16 mouse cellular contexts compared by ENCODE assay signal in genomic region chr2:25258887-25259286, GRCm38 (mm10). TPM values are rescaled to one million over a fixed set of nuclear protein-coding genes. Genes with fewer than 3 reads are reported as not detected.
DNase-seq lines count a peak whose midpoint lies in the region; ATAC-seq and TF ChIP-seq lines count a peak whose summit lies in the region.
"Had no signal": no experiment of that assay in that cellular context is flagged by ENCODE, and none has a peak within 500 bp of the region (broad histone marks: within the 10 kb centered on the region; RNA-seq: fewer than 3 reads in every experiment).

No protein-coding gene starts in this region.

- H3K9ac ChIP-seq in intestine, postnatal 0 days (ENCODE audit: low read depth, low read length), result no peak overlapping the region
- H3K9ac ChIP-seq in intestine, embryonic 15.5 days, result no peak overlapping the region
- H3K9ac ChIP-seq: heart, embryonic 12.5 days; hindbrain, embryonic 13.5 days; limb, embryonic 12.5 days had no signal

- no peaks in the 10 kb centered on the region for H3K4me1 ChIP-seq in intestine, postnatal 0 days (replicated peaks; ENCODE audit: control insufficient read depth, insufficient read depth, low read length)
- H3K4me1 ChIP-seq in intestine, embryonic 15.5 days (replicated peaks), result peaks cover 29% of the 10 kb centered on the region

- H3K9me3 ChIP-seq in intestine, postnatal 0 days (ENCODE audit: control insufficient read depth), result no peaks in the 10 kb centered on the region
- H3K9me3 ChIP-seq in intestine, embryonic 15.5 days, result no peaks in the 10 kb centered on the region
- H3K9me3 ChIP-seq: heart, embryonic 12.5 days; hindbrain, embryonic 13.5 days; limb, embryonic 12.5 days had no signal

- WGBS in intestine, postnatal 0 days, result 66% methylated on average over 2 of the region's 2 CpGs
- WGBS in intestine, embryonic 15.5 days, result 71% methylated on average over 2 of the region's 2 CpGs

- intact Hi-C loops in left cerebral cortex, postnatal 4 days (cut with DNase I), result loop anchor here (5.0 kb wide), 2 partner anchors 37 to 62 kb away; partner anchors contain the start of genes Tor4a and Tubb4b

- peak; percentile 25 for DNase-seq in thymus, postnatal 25 days
- no peak for DNase-seq in thymus, postnatal 0 days (ENCODE audit: low spot score)
- DNase-seq in T-cell, adult 2 months (ENCODE audit: low spot score), result peak; percentile 20
- DNase-seq in splenic B cell, adult 2 months (ENCODE audit: low read depth, low spot score), result peak; percentile 63
- DNase-seq in left cerebral cortex, postnatal 4 days, result no peak
- DNase-seq: adrenal gland, postnatal 25 days; cerebellum, adult 18-20 months; right cerebral cortex, postnatal 4 days had no signal

- TF ChIP-seq CTCF in intestine, postnatal 0 days (IDR thresholded peaks at IDR 0.05; ENCODE audit: low read depth), result peak; percentile 72

- H3K36me3 ChIP-seq in intestine, postnatal 0 days (ENCODE audit: control insufficient read depth, insufficient read depth), result no peaks in the 10 kb centered on the region
- H3K36me3 ChIP-seq in intestine, embryonic 15.5 days, result no peaks in the 10 kb centered on the region
- no peaks in the 10 kb centered on the region for H3K36me3 ChIP-seq in splenic B cell, adult 2 months (ENCODE audit: control insufficient read depth, insufficient read depth, low read length, poor library complexity, severe bottlenecking)
- H3K36me3 ChIP-seq: heart, embryonic 12.5 days; hindbrain, embryonic 13.5 days; limb, embryonic 12.5 days had no signal

- H3K27ac ChIP-seq in intestine, postnatal 0 days (ENCODE audit: low read depth, low read length), result no peak overlapping the region
- no peak overlapping the region for H3K27ac ChIP-seq in intestine, embryonic 15.5 days
- H3K27ac ChIP-seq: hindbrain, embryonic 13.5 days; limb, embryonic 12.5 days; macrophage had no signal

- H3K4me2 ChIP-seq in intestine, postnatal 0 days (replicated peaks; ENCODE audit: low read depth), result no peak overlapping the region
- no peak overlapping the region for H3K4me2 ChIP-seq in intestine, embryonic 15.5 days (replicated peaks)
- H3K4me2 ChIP-seq: heart, embryonic 12.5 days; hindbrain, embryonic 13.5 days; limb, embryonic 12.5 days had no signal

- no peaks in the 10 kb centered on the region for H3K27me3 ChIP-seq in intestine, postnatal 0 days (replicated peaks; ENCODE audit: control insufficient read depth, insufficient read depth, low read length)
- H3K27me3 ChIP-seq in intestine, embryonic 15.5 days (replicated peaks), result peaks cover 2% of the 10 kb centered on the region
- no peaks in the 10 kb centered on the region for H3K27me3 ChIP-seq in splenic B cell, adult 2 months (ENCODE audit: control insufficient read depth, insufficient read depth, low read length, poor library complexity, severe bottlenecking)
- H3K27me3 ChIP-seq: Patski had no signal

- no peak for ATAC-seq in intestine, postnatal 0 days
- ATAC-seq in intestine, embryonic 15.5 days, result no peak
- no peak for ATAC-seq in megakaryocyte progenitor cell, adult 5-6 weeks (replicated peaks; ENCODE audit: poor library complexity)
- ATAC-seq: Patski had no signal

- H3K4me3 ChIP-seq in intestine, postnatal 0 days (ENCODE audit: low read depth, low read length), result no peak overlapping the region
- no peak overlapping the region for H3K4me3 ChIP-seq in intestine, embryonic 15.5 days (replicated peaks)
- H3K4me3 ChIP-seq: heart, embryonic 12.5 days; hindbrain, embryonic 13.5 days; limb, embryonic 12.5 days had no signal

RNA-seq across cellular contexts. Expression of gene Tprn, which starts 3.5 kb away (rescaled TPM):
- polyA plus RNA-seq in intestine, postnatal 0 days (2015; fragmentation: Nextera tagmentation; extraction: Ambion mirVana), result 62.0 and 68.3 TPM in 2 replicates
- polyA plus RNA-seq in intestine, embryonic 15.5 days (2015; fragmentation: Nextera tagmentation; extraction: Ambion mirVana), result 20.7 and 23.6 TPM in 2 replicates
- 10.2 and 12.6 TPM in 2 replicates for polyA plus RNA-seq in thymus, postnatal 0 days (2015; fragmentation: Nextera tagmentation; extraction: Ambion mirVana)
- total RNA-seq in megakaryocyte progenitor cell, adult 5-6 weeks (2015), result 7.9 and 13.3 TPM in 2 replicates
- total RNA-seq in megakaryocyte progenitor cell, adult 5-6 weeks (2017), result 7.6 and 9.2 TPM in 2 replicates
- 10 to 100 TPM; 15.4 to 16.2 TPM for total RNA-seq in left cerebral cortex, postnatal 4 days (2021)

RNA-seq across cellular contexts. Expression of gene Tmem203, which starts 3.6 kb away (rescaled TPM):
- 40.3 and 44.9 TPM in 2 replicates for polyA plus RNA-seq in intestine, postnatal 0 days (2015; fragmentation: Nextera tagmentation; extraction: Ambion mirVana)
- polyA plus RNA-seq in intestine, embryonic 15.5 days (2015; fragmentation: Nextera tagmentation; extraction: Ambion mirVana), result 22.8 and 23.2 TPM in 2 replicates
- 43.1 and 47.4 TPM in 2 replicates for polyA plus RNA-seq in thymus, postnatal 0 days (2015; fragmentation: Nextera tagmentation; extraction: Ambion mirVana)
- total RNA-seq in megakaryocyte progenitor cell, adult 5-6 weeks (2015), result 11.4 and 12.8 TPM in 2 replicates
- 9.6 and 9.8 TPM in 2 replicates for total RNA-seq in megakaryocyte progenitor cell, adult 5-6 weeks (2017)
- total RNA-seq in left cerebral cortex, postnatal 4 days (2021), result 10 to 100 TPM; 26.4 to 26.8 TPM

RNA-seq across cellular contexts. Expression of gene AL732309.1, which starts 12.2 kb away (rescaled TPM):
- polyA plus RNA-seq in intestine, postnatal 0 days (2015; fragmentation: Nextera tagmentation; extraction: Ambion mirVana), result 10.4 and 12.3 TPM in 2 replicates
- polyA plus RNA-seq in intestine, embryonic 15.5 days (2015; fragmentation: Nextera tagmentation; extraction: Ambion mirVana), result 4.3 and 5.5 TPM in 2 replicates
- 3.4 and 4.9 TPM in 2 replicates for polyA plus RNA-seq in thymus, postnatal 0 days (2015; fragmentation: Nextera tagmentation; extraction: Ambion mirVana)
- 3.9 and 5.0 TPM in 2 replicates for total RNA-seq in megakaryocyte progenitor cell, adult 5-6 weeks (2015)
- 3.2 and 3.8 TPM in 2 replicates for total RNA-seq in megakaryocyte progenitor cell, adult 5-6 weeks (2017)
- total RNA-seq in left cerebral cortex, postnatal 4 days (2021), result 1 to 10 TPM; 2.4 to 7.7 TPM

RNA-seq across cellular contexts. Expression of gene Ssna1, which starts 13.4 kb away (rescaled TPM):
- polyA plus RNA-seq in intestine, postnatal 0 days (2015; fragmentation: Nextera tagmentation; extraction: Ambion mirVana), result 105 and 108 TPM in 2 replicates
- 200 and 212 TPM in 2 replicates for polyA plus RNA-seq in intestine, embryonic 15.5 days (2015; fragmentation: Nextera tagmentation; extraction: Ambion mirVana)
- polyA plus RNA-seq in thymus, postnatal 0 days (2015; fragmentation: Nextera tagmentation; extraction: Ambion mirVana), result 322 and 323 TPM in 2 replicates
- total RNA-seq in megakaryocyte progenitor cell, adult 5-6 weeks (2015), result 136 and 148 TPM in 2 replicates
- total RNA-seq in megakaryocyte progenitor cell, adult 5-6 weeks (2017), result 71.3 and 92.7 TPM in 2 replicates
- 10 to 100 TPM; 72.3 to 75.7 TPM for total RNA-seq in left cerebral cortex, postnatal 4 days (2021)

RNA-seq across cellular contexts. Expression of gene Anapc2, which starts 13.4 kb away (rescaled TPM):
- polyA plus RNA-seq in intestine, postnatal 0 days (2015; fragmentation: Nextera tagmentation; extraction: Ambion mirVana), result 41.6 and 43.4 TPM in 2 replicates
- 95.8 and 103 TPM in 2 replicates for polyA plus RNA-seq in intestine, embryonic 15.5 days (2015; fragmentation: Nextera tagmentation; extraction: Ambion mirVana)
- polyA plus RNA-seq in thymus, postnatal 0 days (2015; fragmentation: Nextera tagmentation; extraction: Ambion mirVana), result 71.5 and 80.6 TPM in 2 replicates
- 28.3 and 34.4 TPM in 2 replicates for total RNA-seq in megakaryocyte progenitor cell, adult 5-6 weeks (2015)
- total RNA-seq in megakaryocyte progenitor cell, adult 5-6 weeks (2017), result 36.5 and 42.4 TPM in 2 replicates
- total RNA-seq in left cerebral cortex, postnatal 4 days (2021), result 100 to 1,000 TPM; 108 to 121 TPM

Comparison
In these comparisons a context has a peak if more than half of its experiments do, and no peak if none do; other contexts are left out.
1. DNase-seq: peak in thymus, postnatal 25 days (single experiment), T-cell, adult 2 months (single experiment) and splenic B cell, adult 2 months (single experiment); none in thymus, postnatal 0 days (single experiment) and left cerebral cortex, postnatal 4 days (single experiment).